Mouse (Mus musculus): ENCODE measurements around the gene Zrsr1.
A peak's percentile ranks its signal among the peaks of the same experiment; 100 is the strongest.

Zrsr1 gene

DNA sequence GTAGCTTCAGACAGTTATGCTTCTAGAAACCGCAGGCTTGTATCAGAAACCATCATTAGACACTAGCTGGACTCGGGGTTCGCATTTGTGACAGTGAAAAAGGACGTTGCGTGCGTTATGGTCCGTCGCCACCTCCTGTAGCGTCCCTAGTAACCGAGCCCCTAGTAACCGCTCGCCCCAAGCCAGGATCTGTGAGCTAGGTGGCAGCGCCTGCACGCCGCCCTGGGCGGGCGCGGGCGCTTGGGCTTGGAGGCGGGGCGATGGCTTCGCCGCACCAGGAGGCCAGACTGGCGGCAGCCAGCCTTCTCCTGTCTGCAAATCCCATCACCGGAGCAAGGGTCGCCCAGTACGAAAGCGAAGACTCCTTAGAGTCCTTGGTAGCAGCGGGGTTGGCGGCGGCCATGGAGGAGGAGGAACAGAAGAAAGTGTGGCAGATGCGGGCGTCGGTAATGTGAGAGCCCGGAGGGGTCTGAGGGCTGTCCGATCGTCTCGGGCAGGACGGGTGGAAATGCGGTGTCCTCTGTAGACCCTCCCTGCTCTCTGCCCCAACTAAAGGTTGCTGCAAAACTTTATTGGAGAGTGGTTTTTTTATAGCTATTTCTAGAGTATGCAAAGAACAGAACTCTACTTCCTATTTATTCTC lies 36.5 kb downstream of the Zrsr1 start:
- peak; percentile 90 for DNase-seq (ENCODE audit: low read depth, low spot score)

DNA sequence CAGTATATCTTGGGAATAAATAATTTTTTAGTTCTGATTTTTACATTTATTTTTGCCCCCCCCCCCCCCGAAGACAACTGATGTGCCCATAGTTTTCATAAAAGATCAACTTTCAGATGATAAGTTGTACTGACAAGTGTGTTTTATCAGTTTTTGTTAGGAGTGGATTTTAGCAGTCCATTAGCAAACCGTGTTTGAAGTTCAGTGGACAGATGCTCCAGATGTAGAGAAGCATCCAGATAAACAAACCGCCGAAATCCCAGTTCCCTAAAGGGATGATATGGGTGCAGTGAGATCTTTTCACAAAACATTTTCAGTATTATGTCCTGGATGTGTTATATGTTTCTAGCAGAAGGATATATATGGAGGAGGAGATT lies 37.0 kb downstream of the Zrsr1 start:
- no peak for DNase-seq (ENCODE audit: low read depth, low spot score)

DNA sequence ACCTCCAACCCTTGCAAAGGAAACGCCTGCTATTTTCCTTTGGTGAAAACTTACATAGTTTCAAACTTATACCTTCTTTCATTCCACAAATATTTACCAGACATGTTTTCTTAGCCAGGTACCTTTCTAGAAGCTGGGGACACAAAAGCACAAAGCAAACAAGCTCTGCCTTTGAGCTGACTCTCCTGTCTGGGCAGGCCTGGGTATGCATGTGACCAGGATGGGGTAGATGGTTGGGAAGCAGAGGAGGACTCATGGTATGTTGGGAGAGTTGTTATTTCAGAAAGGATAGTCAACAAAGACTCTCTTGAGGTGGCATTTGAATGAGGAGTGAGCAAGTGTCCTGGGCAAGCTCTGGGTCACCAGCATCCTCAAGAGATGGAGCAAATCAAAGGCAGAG lies 41.3 kb downstream of the Zrsr1 start:
- DNase-seq (ENCODE audit: low read depth, low spot score) = no peak

DNA sequence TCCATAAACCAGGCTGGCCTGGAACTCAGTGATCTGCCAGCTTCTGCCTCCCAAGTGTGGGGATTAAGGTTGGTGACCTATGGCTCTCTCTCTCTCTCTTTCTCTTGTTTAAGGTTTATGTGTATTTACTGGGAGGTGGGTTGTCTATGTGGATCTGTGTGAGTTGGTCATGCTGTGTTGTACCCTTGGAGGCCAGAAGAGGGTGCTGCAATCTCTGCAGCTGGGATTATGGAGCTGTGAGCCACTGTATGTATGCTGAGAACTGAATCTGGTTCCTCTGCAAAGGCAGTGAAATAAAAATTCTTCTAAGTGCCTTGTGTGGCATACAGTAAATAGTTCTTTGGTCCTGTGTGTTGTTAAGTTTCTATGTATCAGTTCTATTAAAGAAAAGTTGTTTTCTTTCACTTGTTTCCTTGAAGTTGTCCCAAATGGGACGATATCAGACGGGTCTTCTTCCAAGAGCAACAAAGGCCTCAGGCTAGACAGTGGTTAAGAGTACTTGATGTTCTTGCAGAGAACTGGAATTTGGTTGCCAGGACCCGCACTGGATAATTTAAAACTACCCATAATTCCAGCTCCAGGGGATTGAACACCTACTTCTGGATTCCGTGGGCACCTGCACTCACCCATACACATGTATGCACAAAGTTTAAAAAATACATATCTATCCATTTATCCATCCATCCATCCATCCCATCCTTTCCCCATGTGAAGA lies 41.9 kb downstream of the Zrsr1 start:
- DNase-seq (ENCODE audit: low read depth, low spot score) = peak; percentile 34

DNA sequence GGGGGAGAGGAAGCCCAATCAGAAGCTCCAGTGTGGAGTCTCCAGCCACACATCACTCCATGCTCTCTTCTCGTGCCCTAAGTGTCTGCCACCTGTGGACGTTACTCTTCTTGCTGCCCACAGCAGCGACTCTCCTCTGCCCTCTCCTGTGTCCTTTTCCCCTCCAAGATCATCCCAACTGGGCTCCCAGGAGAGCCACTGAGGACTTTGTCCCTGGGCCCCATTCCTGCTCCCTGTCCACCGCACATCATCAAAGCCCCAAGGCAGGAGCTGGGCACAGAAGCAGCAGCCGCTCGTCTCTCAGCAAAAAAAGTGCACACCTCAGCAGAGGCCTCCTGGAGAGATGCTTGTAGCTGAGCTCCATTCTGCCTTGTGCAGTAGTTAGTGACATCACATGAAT lies 43.2 kb downstream of the Zrsr1 start:
- DNase-seq (ENCODE audit: low read depth, low spot score) = no peak

DNA sequence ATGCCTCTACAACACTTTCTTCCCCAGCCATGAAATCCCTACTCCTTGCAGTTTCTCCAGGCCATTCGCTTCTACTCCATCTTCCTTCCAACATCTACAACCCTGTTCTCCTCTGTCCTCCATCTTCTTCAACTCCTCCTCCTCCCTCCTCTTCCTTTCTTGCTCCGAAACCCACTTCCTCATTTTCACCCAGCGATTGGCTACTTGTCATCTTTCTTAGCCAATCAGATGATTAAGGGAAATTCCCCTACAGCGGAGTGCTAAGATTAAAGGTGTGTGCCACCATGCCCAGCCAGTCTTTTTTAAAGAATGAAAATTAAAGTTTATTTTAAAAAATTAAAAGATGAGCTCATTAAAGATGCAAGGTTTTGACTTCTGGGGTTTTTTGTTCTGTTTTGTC lies 46.1 kb downstream of the Zrsr1 start:
- no peak for DNase-seq (ENCODE audit: low read depth, low spot score)

DNA sequence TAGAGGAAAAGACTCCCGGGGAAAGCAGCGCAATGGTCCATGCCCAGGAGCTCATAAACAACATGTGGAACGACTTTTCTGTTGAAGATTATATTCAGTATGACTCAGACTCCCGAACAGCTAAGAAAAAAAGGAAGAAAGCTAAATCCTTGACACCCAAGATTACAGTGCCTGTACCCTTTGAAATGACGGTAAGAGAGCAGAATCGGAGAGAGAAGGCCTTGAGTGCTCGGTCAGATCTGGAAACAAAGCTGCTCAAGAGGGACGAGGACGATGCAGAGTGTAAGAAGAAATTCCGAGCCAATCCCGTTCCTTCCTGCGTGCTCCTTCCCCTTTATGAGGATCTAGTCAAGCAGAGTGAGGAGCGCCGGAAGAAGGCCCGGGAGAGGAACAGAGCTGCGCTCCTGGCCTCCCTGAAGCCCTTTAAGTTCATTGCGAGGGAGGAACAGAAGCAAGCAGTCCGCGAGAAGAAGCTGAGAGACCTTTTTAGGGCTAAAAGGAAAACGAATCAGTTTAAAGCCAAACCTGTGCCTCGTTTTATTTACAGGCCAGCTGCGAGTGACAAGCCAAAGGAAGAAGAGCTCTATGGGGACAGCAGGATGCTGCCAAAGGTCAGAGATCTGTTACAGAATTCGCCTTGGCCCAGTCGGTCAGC lies 48.4 kb downstream of the Zrsr1 start:
- no peak for DNase-seq (ENCODE audit: low read depth, low spot score)

DNA sequence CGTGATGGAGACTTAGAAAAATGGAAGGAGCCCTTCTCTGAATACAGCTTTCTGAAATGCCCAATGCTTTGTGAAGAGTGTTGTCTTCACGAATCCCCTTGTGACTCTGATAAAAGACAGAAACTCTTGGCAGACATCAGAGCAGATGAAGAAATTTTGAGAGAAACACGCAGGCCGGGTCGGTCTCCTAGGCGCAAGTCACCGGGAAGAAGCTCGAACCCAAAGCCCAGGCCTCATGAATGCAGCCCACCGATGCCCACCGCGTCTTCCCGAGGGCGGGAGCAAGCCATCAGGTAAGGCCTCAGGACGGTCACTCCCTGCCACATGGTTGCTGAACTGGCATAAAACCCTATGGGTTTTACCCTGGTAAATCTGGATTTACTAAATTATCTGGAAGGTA lies 49.0 kb downstream of the Zrsr1 start:
- DNase-seq (ENCODE audit: low read depth, low spot score) = no peak

DNA sequence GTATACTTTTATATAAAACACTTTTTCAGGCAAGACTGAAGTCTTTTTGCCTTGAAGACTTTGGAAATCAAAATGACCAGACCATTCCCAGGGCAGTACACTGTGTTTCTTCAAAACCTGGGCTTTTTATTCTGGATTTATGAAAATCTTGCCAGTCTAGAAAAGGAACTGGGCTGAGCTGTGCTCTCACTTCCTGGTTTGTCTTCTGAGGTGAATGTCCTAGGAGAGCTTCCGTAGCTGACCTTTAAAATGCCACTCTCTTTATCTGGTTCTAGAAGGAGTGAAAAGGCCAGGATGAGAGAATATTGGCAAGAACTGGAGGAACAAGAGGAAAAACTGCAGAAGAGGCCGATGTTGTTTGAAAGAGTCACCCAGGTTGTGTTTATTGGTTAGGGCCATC lies 51.4 kb downstream of the Zrsr1 start:
- no peak for DNase-seq (ENCODE audit: low read depth, low spot score)

DNA sequence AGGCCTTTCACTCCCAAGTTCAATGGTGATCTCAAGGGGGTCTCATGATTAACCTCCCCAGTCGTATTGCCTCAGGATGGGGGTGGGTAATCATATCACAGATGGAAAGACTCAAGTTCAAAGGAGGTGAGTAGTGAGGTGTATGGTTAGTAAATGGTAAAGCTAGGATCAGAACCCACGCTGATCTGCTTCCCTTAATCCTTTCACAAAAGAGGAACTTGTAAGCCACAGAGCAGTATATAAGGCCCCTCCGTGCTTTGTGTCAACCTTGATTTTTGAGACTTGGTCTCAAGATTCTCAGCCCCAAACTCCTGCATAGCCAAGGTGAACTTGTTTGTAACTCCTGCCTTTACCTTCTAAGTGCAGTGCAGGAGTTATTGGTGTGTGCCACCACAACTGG lies 52.4 kb downstream of the Zrsr1 start:
- DNase-seq (ENCODE audit: low read depth, low spot score) = no peak

All from WW6 (cell line).